Mouse (Mus musculus): ENCODE results near the gene Cfap69. TPM values are rescaled to one million over a fixed set of nuclear protein-coding genes. Genes with fewer than 3 reads are reported as not detected.

Gene Cfap69
- 6.5 and 11.1 TPM in 2 replicates for polyA plus RNA-seq (2015; fragmentation: Nextera tagmentation; extraction: Ambion mirVana)

- peak within 1 kb of the TSS; percentile 67 for H3K9ac ChIP-seq (replicated peaks; ENCODE audit: low read depth, low read length)
- H3K4me3 ChIP-seq (replicated peaks; ENCODE audit: low read length) = peak within 1 kb of the TSS; percentile 67
- peak within 1 kb of the TSS; percentile 83 for H3K4me2 ChIP-seq (ENCODE audit: low read length)
- no peaks in the 10 kb centered on the region for H3K9me3 ChIP-seq (ENCODE audit: control insufficient read depth, low read length)
- peaks cover 16% of the 10 kb centered on the region for H3K4me1 ChIP-seq (replicated peaks; ENCODE audit: control insufficient read depth, insufficient read depth, low read length)
- peak; percentile 99 for ATAC-seq
- under 1% methylated on average over 46 of the region's 48 CpGs for WGBS
- peak within 1 kb of the TSS; percentile 66; the same call in 1 of the 2 replicates for H3K27ac ChIP-seq (ENCODE audit: low read length)
- H3K36me3 ChIP-seq (ENCODE audit: control insufficient read depth, insufficient read depth) = no peaks in the 10 kb centered on the region
- H3K27me3 ChIP-seq (replicated peaks; ENCODE audit: control insufficient read depth, insufficient read depth, low read length) = no peaks in the 10 kb centered on the region
Measured at GRCm38 (mm10) chr5:5663655-5664370, at the start of gene Cfap69. Gene Cfap69 (minus strand): TSS chr5:5664239.

- 81% methylated on average over 4 of the region's 4 CpGs for WGBS
- no peak for ATAC-seq
Measured at GRCm38 (mm10) chr5:5711032-5711431, 47.0 kb upstream of the Cfap69 start.

GRCm38 (mm10) chr5:5707341-5708278, 43.6 kb upstream of the Cfap69 start:
- no peaks in the 10 kb centered on the region for H3K27me3 ChIP-seq (replicated peaks; ENCODE audit: control insufficient read depth, insufficient read depth, low read length)
- no peak overlapping the region for H3K4me2 ChIP-seq (ENCODE audit: low read length)
- H3K4me1 ChIP-seq (replicated peaks; ENCODE audit: control insufficient read depth, insufficient read depth, low read length) = no peaks in the 10 kb centered on the region
- WGBS = 72% methylated on average over 13 of the region's 13 CpGs
- H3K9me3 ChIP-seq (ENCODE audit: control insufficient read depth, low read length) = no peaks in the 10 kb centered on the region
- no peak overlapping the region for H3K27ac ChIP-seq (ENCODE audit: low read length)
- H3K36me3 ChIP-seq (ENCODE audit: control insufficient read depth, insufficient read depth) = no peaks in the 10 kb centered on the region
- no peak for ATAC-seq
- no peak overlapping the region for H3K9ac ChIP-seq (replicated peaks; ENCODE audit: low read depth, low read length)
- H3K4me3 ChIP-seq (replicated peaks; ENCODE audit: low read length) = no peak overlapping the region

More at GRCm38 (mm10) chr5:5711032-5711431, 47.0 kb upstream of the Cfap69 start:
- no peak overlapping the region for H3K9ac ChIP-seq (replicated peaks; ENCODE audit: low read depth, low read length)
- H3K4me3 ChIP-seq (replicated peaks; ENCODE audit: low read length) = no peak overlapping the region
- H3K4me2 ChIP-seq (ENCODE audit: low read length) = no peak overlapping the region
- H3K27ac ChIP-seq (ENCODE audit: low read length) = no peak overlapping the region
- H3K27me3 ChIP-seq (replicated peaks; ENCODE audit: control insufficient read depth, insufficient read depth, low read length) = no peaks in the 10 kb centered on the region
- H3K36me3 ChIP-seq (ENCODE audit: control insufficient read depth, insufficient read depth) = no peaks in the 10 kb centered on the region
- no peaks in the 10 kb centered on the region for H3K4me1 ChIP-seq (replicated peaks; ENCODE audit: control insufficient read depth, insufficient read depth, low read length)
- no peaks in the 10 kb centered on the region for H3K9me3 ChIP-seq (ENCODE audit: control insufficient read depth, low read length)

GRCm38 (mm10) chr5:5705019-5705418, 41.0 kb upstream of the Cfap69 start:
- no peaks in the 10 kb centered on the region for H3K4me1 ChIP-seq (replicated peaks; ENCODE audit: control insufficient read depth, insufficient read depth, low read length)
- ATAC-seq = no peak
- WGBS = 55% methylated on average over 2 of the region's 2 CpGs
- no peaks in the 10 kb centered on the region for H3K27me3 ChIP-seq (replicated peaks; ENCODE audit: control insufficient read depth, insufficient read depth, low read length)
- no peak overlapping the region for H3K4me2 ChIP-seq (ENCODE audit: low read length)
- no peak overlapping the region for H3K9ac ChIP-seq (replicated peaks; ENCODE audit: low read depth, low read length)
- H3K36me3 ChIP-seq (ENCODE audit: control insufficient read depth, insufficient read depth) = no peaks in the 10 kb centered on the region
- no peak overlapping the region for H3K27ac ChIP-seq (ENCODE audit: low read length)
- no peak overlapping the region for H3K4me3 ChIP-seq (replicated peaks; ENCODE audit: low read length)
- H3K9me3 ChIP-seq (ENCODE audit: control insufficient read depth, low read length) = no peaks in the 10 kb centered on the region

GRCm38 (mm10) chr5:5700386-5700785, 36.3 kb upstream of the Cfap69 start:
- no peaks in the 10 kb centered on the region for H3K4me1 ChIP-seq (replicated peaks; ENCODE audit: control insufficient read depth, insufficient read depth, low read length)
- H3K4me2 ChIP-seq (ENCODE audit: low read length) = no peak overlapping the region
- H3K27ac ChIP-seq (ENCODE audit: low read length) = no peak overlapping the region
- no peaks in the 10 kb centered on the region for H3K9me3 ChIP-seq (ENCODE audit: control insufficient read depth, low read length)
- no peaks in the 10 kb centered on the region for H3K27me3 ChIP-seq (replicated peaks; ENCODE audit: control insufficient read depth, insufficient read depth, low read length)
- H3K9ac ChIP-seq (replicated peaks; ENCODE audit: low read depth, low read length) = no peak overlapping the region
- H3K36me3 ChIP-seq (ENCODE audit: control insufficient read depth, insufficient read depth) = no peaks in the 10 kb centered on the region
- ATAC-seq = no peak
- 61% methylated on average over 2 of the region's 2 CpGs for WGBS
- H3K4me3 ChIP-seq (replicated peaks; ENCODE audit: low read length) = no peak overlapping the region

- Histone ChIP-seq H3K27me3 (replicated peaks; ENCODE audit: control insufficient read depth, insufficient read depth, low read length) (no peaks in the 10 kb centered on the region), H3K4me1 (replicated peaks; ENCODE audit: control insufficient read depth, insufficient read depth, low read length) (no peaks in the 10 kb centered on the region), H3K27ac (ENCODE audit: low read length) (no peak overlapping the region), H3K9ac (replicated peaks; ENCODE audit: low read depth, low read length) (no peak overlapping the region), H3K9me3 (ENCODE audit: control insufficient read depth, low read length) (no peaks in the 10 kb centered on the region), H3K36me3 (ENCODE audit: control insufficient read depth, insufficient read depth) (no peaks in the 10 kb centered on the region), H3K4me3 (replicated peaks; ENCODE audit: low read length) (no peak overlapping the region), H3K4me2 (ENCODE audit: low read length) (no peak overlapping the region)
- 71% methylated on average over 3 of the region's 3 CpGs for WGBS
- no peak for ATAC-seq
Measured at GRCm38 (mm10) chr5:5698830-5699229, 34.8 kb upstream of the Cfap69 start.

- H3K9ac ChIP-seq (replicated peaks; ENCODE audit: low read depth, low read length) = no peak overlapping the region
- no peak overlapping the region for H3K4me2 ChIP-seq (ENCODE audit: low read length)
- H3K36me3 ChIP-seq (ENCODE audit: control insufficient read depth, insufficient read depth) = no peaks in the 10 kb centered on the region
- H3K4me1 ChIP-seq (replicated peaks; ENCODE audit: control insufficient read depth, insufficient read depth, low read length) = 0 out of 2 replicates have a peak, but pooled peaks cover 4% of the 10 kb centered on the region
- no peaks in the 10 kb centered on the region for H3K9me3 ChIP-seq (ENCODE audit: control insufficient read depth, low read length)
- no peak overlapping the region for H3K27ac ChIP-seq (ENCODE audit: low read length)
- 93% methylated on average over 5 of the region's 5 CpGs for WGBS
- H3K4me3 ChIP-seq (replicated peaks; ENCODE audit: low read length) = no peak overlapping the region
- no peaks in the 10 kb centered on the region for H3K27me3 ChIP-seq (replicated peaks; ENCODE audit: control insufficient read depth, insufficient read depth, low read length)
- no peak for ATAC-seq
Measured at GRCm38 (mm10) chr5:5695401-5695942, 31.4 kb upstream of the Cfap69 start.

GRCm38 (mm10) chr5:5693956-5694653, 30.1 kb upstream of the Cfap69 start, which contains the start of gene Steap2:
Gene Steap2 (minus strand): TSS chr5:5694578.
- peak within 1 kb of the TSS; percentile 82 for H3K9ac ChIP-seq (replicated peaks; ENCODE audit: low read depth, low read length)
- peak within 1 kb of the TSS; percentile 63 for H3K4me3 ChIP-seq (replicated peaks; ENCODE audit: low read length)
- ATAC-seq = peak; percentile 94
- 0 out of 2 replicates have a peak, but pooled peaks cover 4% of the 10 kb centered on the region for H3K4me1 ChIP-seq (replicated peaks; ENCODE audit: control insufficient read depth, insufficient read depth, low read length)
- no peaks in the 10 kb centered on the region for H3K36me3 ChIP-seq (ENCODE audit: control insufficient read depth, insufficient read depth)
- no peak within 1 kb of the TSS for H3K27ac ChIP-seq (ENCODE audit: low read length)
- H3K4me2 ChIP-seq (ENCODE audit: low read length) = peak within 1 kb of the TSS; percentile 91
- under 1% methylated on average over 66 of the region's 66 CpGs for WGBS
- no peaks in the 10 kb centered on the region for H3K9me3 ChIP-seq (ENCODE audit: control insufficient read depth, low read length)
- no peaks in the 10 kb centered on the region for H3K27me3 ChIP-seq (replicated peaks; ENCODE audit: control insufficient read depth, insufficient read depth, low read length)

Data from forebrain, embryonic 16.5 days (tissue).